Mouse (Mus musculus) retina, adult 2 months (tissue): ENCODE results near the gene Ccl17.
A peak's percentile ranks its signal among the peaks of the same experiment; 100 is the strongest.

Source experiments
- DNase-seq: peaks from one replicate; pipeline ENCODE4 v3.0.0-alpha.2; 2012; ENCODE audit warnings: low read depth, low spot score

The Ccl17 gene

DNA sequence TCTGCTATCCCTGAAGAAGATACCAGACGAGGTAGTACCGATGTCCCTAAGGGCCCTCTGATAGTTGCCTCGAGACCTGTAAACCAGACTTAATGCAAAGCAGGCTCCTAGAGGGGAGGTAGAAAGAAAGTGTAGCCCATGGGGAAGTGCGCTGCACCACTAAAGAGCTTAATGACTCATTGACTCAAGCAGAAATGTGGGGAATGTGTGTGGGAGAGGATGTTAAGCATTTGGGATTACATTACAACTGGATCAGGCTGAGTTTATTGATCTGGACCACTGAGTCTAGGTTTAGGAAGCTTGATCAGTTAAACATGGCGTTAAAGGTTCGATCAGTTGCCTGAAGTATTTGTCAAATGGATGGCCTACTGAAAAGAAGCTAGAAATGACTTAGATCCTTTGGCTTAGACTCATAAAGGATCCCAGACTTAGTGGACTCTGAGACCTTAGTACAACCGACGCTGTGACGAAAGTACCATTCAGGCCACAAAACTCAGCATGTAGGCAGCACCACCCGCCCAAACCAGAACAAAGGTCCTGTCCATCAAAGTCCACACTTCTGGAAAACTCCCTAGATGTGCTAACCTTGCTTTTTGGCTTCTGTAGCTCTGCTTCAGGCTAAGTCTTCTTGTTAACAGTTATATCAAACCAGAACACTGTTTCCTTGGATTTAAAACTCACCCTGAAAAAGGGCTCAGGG is 20.8 kb upstream of the Ccl17 start:
- no peak for DNase-seq

DNA sequence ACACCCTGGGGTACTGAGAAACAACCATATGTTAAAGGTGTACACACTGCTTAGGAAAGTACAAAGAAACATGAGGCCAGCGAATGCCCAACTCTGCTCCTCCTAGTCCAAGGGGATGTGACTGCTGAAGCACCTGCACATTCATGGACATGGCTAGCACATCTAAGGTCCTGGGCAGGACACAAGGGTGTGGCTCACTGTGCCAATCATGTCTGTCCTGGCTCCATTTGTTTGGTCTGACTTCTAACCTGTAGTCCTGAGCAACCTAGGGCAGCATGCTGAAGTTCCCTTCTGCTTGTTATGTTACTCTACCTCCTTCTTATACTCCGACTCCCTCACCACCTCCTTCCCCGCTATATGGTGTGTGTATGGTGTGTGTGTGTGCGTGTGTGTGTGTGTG is 15.9 kb upstream of the Ccl17 start:
- DNase-seq = no peak

DNA sequence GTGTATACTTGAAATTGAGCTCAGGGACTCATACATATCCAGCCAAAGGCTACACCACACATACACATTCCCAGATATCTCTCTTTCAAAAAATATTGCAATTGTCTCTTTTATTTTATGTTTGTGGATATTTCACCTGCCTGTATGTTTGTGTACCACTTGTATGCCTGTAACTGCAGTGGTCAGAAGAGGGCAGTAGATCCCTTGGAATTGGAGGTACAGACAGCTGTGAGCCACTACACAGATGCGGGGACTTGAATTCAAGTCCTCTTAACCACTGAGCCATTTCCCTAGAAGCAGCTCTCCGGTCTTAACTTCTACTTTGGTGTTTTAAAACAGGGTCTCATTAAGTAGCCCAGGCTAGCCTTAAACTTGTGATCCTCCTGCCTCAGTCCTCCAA is 15.5 kb upstream of the Ccl17 start:
- no peak for DNase-seq

DNA sequence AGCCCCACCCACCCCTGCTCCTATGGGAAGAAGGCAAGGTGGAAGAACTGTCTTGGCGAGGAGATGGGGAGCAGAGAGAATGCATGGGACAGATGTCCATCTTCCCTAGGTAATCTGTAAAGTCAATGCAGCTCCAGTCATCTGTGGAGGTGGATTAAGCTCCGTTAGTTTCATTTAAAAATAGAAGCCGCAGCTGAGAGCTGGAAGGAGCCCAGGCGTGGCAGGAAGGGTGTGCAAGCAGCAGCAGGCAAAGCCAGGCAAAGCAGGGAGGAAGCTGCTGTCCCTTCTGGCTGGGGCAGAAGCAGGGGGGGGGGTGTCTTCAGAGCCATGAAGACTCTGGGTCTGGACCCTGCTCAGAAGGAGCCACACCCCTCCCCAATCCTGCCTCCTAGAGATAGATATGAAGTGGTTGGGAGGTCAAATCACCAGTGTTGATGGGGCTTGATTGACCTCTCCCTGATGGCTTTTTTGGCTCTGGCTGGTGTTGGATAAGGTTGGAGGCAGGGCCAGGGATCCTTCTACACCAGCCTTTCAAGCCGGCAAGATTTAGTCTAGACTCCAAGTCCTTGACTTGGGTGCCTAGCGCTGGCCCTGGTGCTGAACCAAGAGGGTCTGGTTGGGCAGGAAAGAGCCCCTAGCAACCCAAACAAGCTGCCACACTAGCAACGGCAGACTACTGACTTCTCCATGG is 9.8 kb upstream of the Ccl17 start:
- no peak for DNase-seq

DNA sequence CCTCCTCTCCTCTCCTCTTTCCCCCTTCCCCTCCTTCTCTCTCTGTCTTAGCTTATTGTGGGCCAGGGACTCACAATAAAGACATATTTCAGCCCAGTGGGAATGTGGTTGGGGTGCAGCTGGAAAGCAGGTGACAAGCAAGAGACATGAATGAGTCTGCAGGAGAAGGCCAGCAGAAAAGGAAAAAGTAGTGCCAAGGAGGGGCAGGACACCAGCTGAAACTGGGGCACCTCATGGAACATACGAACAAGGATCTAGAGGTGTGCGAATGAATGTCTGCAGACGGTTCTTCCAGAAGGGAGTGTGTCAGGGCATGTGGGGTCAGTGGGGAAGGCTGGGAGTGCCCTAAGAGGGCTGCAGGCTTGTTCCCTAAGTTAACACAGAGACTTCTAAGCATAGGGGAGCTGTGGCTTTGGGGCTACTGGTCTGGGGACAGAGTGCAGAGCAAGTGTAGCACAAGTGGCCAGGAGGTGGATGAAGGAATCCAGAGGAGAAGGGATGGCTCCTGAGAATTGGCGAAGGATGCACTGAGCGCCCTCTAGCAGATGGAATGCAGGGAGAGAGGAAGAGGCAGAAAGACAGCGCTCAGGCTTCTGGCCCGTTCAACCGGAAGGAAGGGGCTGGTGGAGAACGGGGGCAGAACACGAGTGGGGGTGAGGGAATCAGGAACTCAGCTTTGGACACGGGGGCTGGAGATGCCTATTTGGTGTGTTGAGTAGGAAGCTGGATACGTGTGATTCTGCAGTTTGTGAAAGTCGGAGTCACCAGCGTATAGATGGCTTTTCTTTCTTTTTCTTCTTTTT is 8.8 kb upstream of the Ccl17 start:
- no peak for DNase-seq

DNA sequence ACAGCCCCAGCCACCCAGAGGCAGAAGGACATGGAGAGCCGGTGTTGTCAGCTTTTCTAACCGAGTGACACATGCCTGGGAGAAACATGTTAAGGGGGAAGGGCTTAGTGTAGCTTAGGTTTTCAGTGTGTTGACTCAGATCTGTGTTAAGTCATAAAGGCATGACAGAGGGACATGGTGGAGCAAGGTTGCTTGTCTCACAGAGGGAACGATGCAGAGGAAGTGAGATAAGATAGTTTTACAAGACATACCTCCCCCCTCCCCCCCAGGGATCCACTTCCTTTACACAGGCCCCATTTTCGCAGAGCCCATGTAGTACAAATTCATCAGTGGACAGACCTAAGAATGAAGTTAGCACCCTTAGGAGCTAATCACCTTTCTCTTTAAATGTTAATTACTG is 7.9 kb upstream of the Ccl17 start:
- no peak for DNase-seq

DNA sequence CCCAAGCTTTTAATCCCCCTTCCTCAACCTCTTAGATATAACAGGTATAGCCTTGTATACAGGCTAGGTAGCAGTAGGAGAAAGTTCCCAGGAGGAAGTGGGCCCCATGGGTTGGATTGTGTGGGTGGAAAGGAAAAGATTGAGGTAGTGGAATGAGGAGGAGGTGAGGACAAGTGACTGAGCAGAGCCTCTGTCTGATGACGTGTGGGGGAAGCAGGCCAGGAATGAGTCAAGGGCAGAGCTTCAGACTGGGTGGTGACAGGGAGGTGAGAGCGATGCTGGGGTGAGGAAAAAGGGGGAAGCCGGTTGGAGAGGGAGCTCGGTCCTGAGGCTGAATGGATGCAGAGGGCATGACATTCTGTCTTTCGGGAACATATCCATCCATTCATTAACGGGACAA is 6.7 kb upstream of the Ccl17 start:
- no peak for DNase-seq

DNA sequence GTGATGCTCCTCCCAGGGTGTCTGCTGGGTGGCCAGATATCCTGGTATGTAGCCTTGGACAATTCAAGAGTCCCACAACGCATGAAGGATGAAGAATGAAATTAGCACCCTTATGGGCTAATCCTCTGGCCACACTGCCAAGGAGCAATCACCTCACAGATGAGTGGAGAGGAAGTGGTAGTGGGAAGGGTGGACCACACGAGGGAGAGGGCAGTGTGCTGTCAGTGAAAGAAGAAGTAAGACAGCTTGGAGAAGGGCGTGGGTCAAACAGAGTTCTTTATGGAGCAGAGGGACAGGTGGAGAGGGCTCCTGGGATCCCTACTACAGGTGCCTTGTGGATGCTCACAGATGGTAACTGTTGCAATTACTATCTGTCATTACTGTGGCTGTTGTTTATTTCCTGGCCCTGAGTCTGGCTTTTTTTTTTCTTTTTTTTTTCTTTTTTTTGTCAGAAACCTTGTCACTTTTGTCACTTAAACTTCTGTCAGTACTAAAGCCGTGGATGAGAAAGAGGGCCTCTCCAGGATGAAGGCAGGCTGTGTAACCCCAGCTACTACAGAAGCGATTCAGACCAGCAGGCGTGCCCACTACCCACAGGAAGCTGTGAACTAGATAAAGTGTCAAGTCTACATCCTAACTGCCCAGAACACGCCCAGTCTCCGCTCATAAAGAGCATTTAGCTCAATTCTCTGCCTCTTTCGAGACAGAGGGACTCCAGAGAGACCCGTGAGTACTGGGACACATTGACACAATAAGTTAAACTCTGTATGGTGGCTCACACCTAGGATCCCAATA is 5.5 kb upstream of the Ccl17 start:
- no peak for DNase-seq

DNA sequence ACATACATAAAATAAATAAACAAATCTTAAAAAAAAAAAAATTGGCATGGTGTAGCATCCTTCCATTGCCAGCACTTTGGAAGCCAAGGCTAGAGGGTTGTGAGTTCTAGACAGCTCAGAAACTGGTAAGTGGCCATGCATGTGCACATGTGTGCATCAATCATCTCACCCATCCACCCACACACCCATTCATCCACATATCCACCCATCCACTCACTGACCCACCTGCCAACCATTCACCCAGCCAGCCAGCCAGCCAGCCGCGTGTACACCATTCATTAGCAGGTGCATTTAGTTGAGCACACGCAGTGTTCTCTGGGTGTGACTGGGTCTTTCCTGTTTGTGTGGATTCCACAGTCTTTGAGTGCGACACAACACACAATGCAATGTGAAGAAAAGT is 4.4 kb upstream of the Ccl17 start:
- no peak for DNase-seq

DNA sequence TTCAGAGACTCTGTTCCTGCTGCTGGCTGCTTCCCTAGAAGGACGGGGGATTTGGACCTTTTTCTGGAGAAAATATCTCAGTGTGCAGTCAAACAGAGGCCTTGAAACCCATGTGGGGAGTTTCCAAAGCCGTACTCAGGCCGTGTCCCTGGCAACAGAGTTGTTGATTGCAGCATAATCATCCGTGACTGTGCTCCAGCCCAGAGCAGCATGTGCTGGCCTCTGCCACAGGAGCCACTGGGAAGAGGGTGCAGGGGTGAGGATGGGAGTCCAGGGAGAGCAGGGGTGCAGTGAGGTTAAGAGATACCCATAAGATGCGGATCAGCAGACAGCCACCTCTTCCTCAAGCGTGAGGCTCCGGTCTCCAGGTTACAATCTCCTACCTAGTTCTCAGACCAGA is 2.7 kb upstream of the Ccl17 start:
- no peak for DNase-seq

DNA sequence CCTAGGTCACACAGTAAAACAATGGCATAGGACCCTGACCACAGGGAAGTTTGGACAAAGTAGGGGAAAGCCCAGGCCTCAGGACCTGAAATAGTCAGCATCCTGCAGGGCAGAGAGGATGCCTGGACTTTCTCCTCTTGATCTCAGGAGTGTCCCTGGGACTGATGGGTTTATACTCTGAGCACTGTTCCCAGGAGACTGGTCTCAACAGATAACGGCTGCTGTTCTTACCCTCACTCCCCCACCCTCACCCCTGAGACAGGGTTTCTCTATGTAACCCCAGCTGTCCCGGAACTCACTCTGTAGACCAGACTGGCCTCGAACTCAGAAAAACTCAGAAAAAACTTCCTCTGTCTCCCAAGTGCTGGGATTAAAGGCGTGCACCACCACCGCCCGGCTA is 1.9 kb upstream of the Ccl17 start:
- DNase-seq = no peak

DNA sequence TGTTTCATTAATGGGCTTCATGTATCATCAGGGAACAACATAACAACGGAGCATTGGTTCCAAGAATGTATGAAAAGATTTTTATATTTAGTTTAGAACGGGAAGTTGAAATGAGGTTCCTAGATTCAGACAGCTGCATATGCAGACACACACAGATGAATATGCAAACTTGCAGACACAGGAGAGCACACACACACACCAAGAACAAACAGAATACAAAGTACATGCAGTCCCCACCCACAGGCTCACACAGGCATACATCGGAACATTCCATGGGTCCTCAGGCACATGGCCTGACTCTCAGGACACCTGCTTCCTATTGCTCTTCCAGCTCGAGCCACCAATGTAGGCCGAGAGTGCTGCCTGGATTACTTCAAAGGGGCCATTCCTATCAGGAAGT is 602 bp downstream of the Ccl17 start:
- no peak for DNase-seq

DNA sequence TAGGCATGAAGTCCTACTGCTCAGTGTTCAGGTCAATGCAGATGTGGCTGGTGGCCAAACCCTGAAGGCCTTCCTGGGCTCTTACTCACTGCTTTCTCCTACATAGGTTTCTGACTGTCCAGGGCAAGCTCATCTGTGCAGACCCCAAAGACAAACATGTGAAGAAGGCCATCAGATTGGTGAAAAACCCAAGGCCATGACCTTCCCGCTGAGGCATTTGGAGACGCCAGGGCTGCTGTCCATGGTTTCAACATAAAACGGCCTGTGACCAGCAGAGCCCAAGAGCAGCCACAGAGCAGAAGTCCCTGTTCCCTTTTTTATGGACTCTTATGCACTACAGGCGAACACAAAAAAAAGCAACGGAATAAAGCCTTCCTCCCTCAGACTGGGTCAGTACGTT is 1.4 kb downstream of the Ccl17 start:
- no peak for DNase-seq

DNA sequence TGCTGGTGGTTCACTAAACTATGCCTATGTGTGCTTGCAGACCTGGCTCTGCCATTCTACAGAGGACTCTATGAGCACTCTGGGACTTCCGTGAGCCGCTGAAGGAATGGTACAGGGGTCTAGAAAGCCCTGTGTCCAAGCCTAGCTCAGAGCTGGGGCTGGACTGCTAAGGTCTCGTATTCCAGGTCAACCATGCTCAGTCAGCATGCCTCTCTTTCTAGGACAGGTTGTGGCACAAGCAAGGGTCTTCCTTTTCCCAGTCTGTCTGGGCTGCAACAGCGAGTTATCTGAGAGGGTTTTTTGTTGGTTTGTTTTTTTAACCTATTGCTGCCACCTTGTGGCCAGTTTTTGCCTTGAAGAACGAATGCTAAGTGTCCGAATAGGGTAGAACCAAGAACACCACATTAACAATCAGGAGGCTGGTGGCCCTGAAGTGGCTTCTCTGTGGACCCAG is 2.4 kb downstream of the Ccl17 start:
- peak; percentile 73 for DNase-seq

DNA sequence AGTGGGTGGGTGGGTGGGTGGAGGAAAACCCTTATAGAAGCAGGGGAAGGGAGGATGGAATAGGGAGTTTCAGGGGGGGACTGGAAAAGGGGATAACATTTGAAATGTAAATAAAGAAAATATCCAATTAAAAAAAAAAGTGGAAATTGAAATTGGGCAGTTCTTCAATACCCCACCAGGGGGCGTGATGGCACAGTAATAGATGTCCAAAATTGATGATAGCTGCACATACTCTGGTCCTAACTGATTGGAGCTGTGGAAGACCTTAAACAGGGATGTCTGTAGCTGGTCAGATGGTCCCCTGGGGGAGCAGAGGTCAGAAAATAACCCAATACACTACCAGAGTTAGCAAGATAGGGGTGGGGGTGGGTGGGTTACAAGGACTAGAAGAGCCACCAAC is 4.3 kb downstream of the Ccl17 start:
- DNase-seq = no peak

DNA sequence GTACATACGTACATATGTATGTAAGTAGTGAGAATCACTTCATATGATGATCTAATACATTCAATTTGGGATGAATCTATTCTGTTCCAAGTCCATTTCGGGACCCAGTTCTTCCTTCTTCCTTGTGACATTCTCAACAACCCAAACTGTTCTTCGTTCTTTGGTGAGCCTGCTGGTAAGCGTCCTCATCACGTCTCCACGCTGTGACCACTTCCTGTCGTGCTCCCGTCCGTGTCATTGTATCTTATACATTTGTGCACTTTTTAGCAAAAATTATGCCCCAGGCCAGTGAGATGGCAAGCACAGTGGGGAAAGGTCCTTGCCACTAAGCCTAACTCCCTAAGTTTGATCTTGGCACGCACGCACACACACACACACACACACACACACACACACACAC is 7.7 kb downstream of the Ccl17 start:
- DNase-seq = no peak

DNA sequence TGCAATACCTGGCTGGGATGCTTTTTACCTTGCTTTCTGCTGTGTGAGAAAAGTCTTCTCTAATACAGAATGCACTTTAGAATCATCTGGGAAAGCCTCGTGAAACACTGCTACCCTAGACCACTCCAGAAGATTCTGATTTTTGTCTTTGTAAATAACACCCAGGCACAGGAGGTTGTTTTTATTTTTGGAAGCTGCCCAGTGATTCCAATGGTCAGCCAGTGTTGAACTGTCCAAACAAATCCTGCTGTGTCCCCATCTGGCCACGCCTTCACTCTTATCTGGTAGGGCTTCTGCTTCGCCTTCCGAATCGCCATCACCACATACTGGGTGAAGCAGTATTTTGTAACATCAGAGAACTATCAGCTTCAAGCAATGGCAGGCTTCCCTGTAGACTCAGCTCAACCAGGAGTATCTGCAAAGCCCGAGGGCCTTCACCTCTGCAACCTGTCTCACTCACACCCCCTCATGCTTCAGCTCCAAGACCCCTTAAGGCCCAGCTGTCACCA is 9.5 kb downstream of the Ccl17 start:
- no peak for DNase-seq

DNA sequence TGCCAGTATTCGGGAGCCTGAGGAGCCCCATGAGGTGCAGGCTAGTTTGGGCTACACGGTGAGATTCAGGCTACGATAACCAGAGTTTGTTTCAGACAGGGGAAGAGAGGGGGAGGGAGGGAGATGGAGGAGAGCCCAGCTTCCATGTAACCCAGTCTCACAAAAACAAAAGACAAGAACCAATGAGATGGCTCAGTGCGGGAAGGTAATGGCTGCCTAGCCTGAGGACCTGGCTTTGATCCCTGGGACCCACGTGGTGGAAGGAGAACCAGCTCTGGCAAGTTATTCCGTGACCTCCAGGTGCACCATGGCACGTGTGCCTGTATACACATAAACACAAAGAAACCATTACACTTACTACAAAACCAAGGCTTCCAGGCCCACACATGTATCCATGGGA is 10.3 kb downstream of the Ccl17 start:
- no peak for DNase-seq

DNA sequence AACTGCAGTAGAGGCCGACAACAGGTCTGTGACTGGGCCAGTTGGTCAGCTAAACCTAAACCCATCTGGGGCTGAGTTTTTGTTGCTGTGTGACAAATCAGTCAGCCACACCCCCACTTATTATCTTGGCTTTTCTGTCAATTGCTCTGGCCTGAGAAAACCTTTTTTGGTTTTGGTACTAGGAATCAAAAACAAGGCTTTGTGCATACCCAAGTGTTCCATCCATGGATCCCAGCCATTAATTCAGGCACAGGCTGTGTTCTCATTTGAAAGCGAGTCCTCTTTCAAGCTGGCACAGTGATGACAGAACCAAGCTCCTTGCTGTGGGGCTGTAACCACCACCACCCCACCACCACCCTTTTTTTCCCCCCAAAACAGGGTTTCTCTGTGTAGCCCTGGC is 11.1 kb downstream of the Ccl17 start:
- DNase-seq = no peak

DNA sequence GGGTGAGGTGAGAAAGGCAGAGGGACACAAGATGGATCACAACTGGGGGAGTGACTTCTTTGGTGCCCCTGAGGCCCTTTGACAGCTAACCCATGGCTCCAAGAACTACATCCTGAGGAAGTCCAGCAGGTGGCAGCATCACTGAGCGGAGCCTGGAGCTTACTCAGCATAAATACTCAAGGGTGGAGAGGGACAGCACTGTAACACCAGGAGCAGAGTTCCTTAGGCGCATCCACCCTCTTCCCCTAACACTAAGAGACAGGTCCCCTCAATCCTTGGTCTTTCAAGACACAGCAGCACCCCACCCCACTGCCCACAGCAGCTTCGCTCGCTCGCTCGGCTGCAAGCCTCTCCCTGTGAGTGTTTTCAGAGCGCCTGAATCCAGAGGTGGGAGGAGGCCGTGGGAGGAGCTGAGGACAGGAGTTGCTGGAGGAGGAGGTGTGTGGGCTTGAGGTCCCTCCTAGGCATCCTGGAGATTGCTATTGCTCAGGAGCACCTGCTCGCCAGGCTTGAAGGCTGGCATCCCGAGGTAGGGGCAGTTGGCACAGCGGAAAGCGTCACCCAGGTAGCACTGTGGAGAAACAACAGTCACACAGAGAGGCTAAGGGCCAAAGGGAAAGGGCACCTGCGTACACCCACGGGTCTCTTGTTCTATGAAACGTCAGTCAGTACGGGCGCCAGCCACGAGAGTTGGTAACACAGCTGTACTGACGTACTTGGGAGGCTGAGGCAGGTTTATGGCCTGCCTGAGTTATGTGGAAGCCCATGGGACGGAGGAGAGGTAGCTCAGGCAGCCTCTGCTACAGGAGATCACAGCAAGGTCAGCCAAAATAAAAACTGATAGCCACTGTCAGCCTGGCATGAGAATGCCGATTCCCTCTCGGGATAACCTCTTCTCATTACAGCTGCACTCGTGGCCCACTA is 12.6 kb downstream of the Ccl17 start:
- no peak for DNase-seq

DNA sequence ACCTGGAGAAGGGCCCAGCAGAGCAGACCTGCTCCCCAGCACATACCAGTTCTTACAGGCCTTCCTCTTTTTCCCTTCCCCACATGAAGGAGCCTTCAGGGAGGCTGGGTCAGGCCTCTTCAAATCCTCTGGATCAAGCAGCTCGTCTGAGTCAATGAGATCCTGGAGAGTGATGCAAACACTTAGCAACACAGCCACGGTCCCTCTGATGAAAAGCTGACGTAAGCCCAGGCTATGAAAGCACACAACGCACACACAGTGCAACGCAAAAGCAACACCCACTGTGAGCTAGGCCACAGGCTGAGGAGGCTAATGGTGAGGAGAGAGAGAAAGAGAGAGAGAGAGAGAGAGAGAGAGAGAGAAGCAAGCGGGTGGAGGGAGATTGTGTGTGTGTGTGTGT is 14.9 kb downstream of the Ccl17 start:
- DNase-seq = no peak
